Mouse (Mus musculus): Measurements from ENCODE around the gene Gm17606. TPM values are rescaled to one million over a fixed set of nuclear protein-coding genes. Genes with fewer than 3 reads are reported as not detected.

Gene Gm17606
- polyA plus RNA-seq, 1 experiment from 2014 or later: not detected

GRCm38 (mm10) chr14:54617897-54618365 lies 22.8 kb upstream of the Gm17606 start, which contains the start of gene Psmb5:
Psmb5 (minus strand) TSS chr14:54618022.
- under 1% methylated on average over 25 of the region's 25 CpGs for WGBS
- ATAC-seq: peak; percentile 84

GRCm38 (mm10) chr14:54621133-54621532 lies 19.6 kb upstream of the Gm17606 start, which contains the start of gene Psmb11:
Psmb11 (plus strand) TSS chr14:54621433.
- no peaks in the 10 kb centered on the region for H3K27me3 ChIP-seq (replicated peaks; ENCODE audit: control insufficient read depth, insufficient read depth, low read length)
- H3K4me1 ChIP-seq (replicated peaks; ENCODE audit: control insufficient read depth, insufficient read depth, low read length): no peaks in the 10 kb centered on the region
- no peak within 1 kb of the TSS for H3K4me2 ChIP-seq (replicated peaks; ENCODE audit: low read depth)
- H3K36me3 ChIP-seq (ENCODE audit: control insufficient read depth, insufficient read depth): 0 out of 2 replicates have a peak, but pooled peaks cover 4% of the 10 kb centered on the region
- no peak within 1 kb of the TSS for H3K9ac ChIP-seq (ENCODE audit: low read depth, low read length)
- no peaks in the 10 kb centered on the region for H3K9me3 ChIP-seq (ENCODE audit: control insufficient read depth)
- no peak within 1 kb of the TSS for H3K4me3 ChIP-seq (ENCODE audit: low read depth, low read length)
- H3K27ac ChIP-seq (ENCODE audit: low read depth, low read length): no peak within 1 kb of the TSS
- no peak for TF ChIP-seq CTCF (IDR thresholded peaks at IDR 0.05; ENCODE audit: low read depth)
- 84% methylated on average over 1 of the region's 1 CpGs for WGBS
- ATAC-seq: no peak

More at GRCm38 (mm10) chr14:54617897-54618365, 22.8 kb upstream of the Gm17606 start, which contains the start of gene Psmb5:
- H3K27ac ChIP-seq (ENCODE audit: low read depth, low read length): peak within 1 kb of the TSS; percentile 41; the same call in 1 of the 2 replicates
- H3K4me2 ChIP-seq (replicated peaks; ENCODE audit: low read depth): peak within 1 kb of the TSS; percentile 84
- no peak for TF ChIP-seq CTCF (IDR thresholded peaks at IDR 0.05; ENCODE audit: low read depth)
- peak within 1 kb of the TSS; percentile 76 for H3K9ac ChIP-seq (ENCODE audit: low read depth, low read length)
- H3K36me3 ChIP-seq (ENCODE audit: control insufficient read depth, insufficient read depth): peaks cover 17% of the 10 kb centered on the region
- H3K27me3 ChIP-seq (replicated peaks; ENCODE audit: control insufficient read depth, insufficient read depth, low read length): no peaks in the 10 kb centered on the region
- H3K4me1 ChIP-seq (replicated peaks; ENCODE audit: control insufficient read depth, insufficient read depth, low read length): no peaks in the 10 kb centered on the region
- H3K4me3 ChIP-seq (ENCODE audit: low read depth, low read length): peak within 1 kb of the TSS; percentile 80
- no peaks in the 10 kb centered on the region for H3K9me3 ChIP-seq (ENCODE audit: control insufficient read depth)

DNA sequence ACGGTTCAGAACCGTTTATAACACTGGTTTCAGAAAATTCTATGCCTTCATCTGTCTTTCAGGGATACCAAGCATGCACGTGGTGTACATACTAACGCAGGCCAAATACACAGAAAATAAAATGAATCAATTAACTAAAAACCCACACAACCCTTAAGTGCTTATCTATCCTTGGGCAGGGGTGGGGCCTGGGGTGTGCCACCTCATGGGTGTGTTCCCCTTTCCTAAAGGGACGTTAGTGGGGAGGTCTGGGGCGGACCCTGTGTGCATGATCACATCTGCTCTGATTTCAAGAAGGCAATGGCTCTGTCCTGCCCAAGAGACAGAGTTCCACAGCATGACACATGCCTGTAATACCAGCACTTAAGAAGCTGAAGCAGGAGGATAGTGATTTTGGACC lies 17.4 kb upstream of the Gm17606 start:
- no peak overlapping the region for H3K4me2 ChIP-seq (replicated peaks; ENCODE audit: low read depth)
- 76% methylated on average over 6 of the region's 6 CpGs for WGBS
- H3K4me1 ChIP-seq (replicated peaks; ENCODE audit: control insufficient read depth, insufficient read depth, low read length): no peaks in the 10 kb centered on the region
- TF ChIP-seq CTCF (IDR thresholded peaks at IDR 0.05; ENCODE audit: low read depth): no peak
- no peak overlapping the region for H3K4me3 ChIP-seq (ENCODE audit: low read depth, low read length)
- H3K36me3 ChIP-seq (ENCODE audit: control insufficient read depth, insufficient read depth): no peaks in the 10 kb centered on the region
- no peaks in the 10 kb centered on the region for H3K27me3 ChIP-seq (replicated peaks; ENCODE audit: control insufficient read depth, insufficient read depth, low read length)
- no peaks in the 10 kb centered on the region for H3K9me3 ChIP-seq (ENCODE audit: control insufficient read depth)
- no peak for ATAC-seq
- H3K9ac ChIP-seq (ENCODE audit: low read depth, low read length): no peak overlapping the region
- H3K27ac ChIP-seq (ENCODE audit: low read depth, low read length): no peak overlapping the region

DNA sequence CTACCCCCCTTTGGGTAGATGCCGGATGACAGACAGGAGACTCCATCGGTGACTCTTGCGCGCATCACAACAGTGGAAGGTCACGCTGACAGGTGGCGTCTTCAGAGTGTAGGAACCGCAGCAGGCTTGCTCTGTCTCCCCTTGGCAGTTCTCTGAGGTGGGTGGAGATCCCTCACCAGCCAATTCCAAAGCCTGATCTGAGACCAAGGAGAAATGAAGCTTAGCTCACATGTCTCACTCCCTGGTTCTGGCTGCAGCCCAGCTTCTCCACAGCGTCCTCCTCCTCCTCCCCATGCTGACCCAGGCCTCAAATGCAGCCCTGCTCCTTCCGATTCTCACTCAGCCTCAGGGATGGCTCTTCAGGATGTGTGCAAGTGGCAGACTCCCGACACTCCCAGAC lies 15.8 kb upstream of the Gm17606 start:
- 72% methylated on average over 10 of the region's 10 CpGs for WGBS
- no peak overlapping the region for H3K27ac ChIP-seq (ENCODE audit: low read depth, low read length)

GRCm38 (mm10) chr14:54628103-54628502 lies 12.6 kb upstream of the Gm17606 start:
- Histone ChIP-seq H3K36me3 (ENCODE audit: control insufficient read depth, insufficient read depth) (peaks cover 10% of the 10 kb centered on the region; the same call in 1 of the 2 replicates), H3K4me1 (replicated peaks; ENCODE audit: control insufficient read depth, insufficient read depth, low read length) (no peaks in the 10 kb centered on the region), H3K4me2 (replicated peaks; ENCODE audit: low read depth) (no peak overlapping the region), H3K27ac (ENCODE audit: low read depth, low read length) (no peak overlapping the region), H3K9ac (ENCODE audit: low read depth, low read length) (no peak overlapping the region), H3K9me3 (ENCODE audit: control insufficient read depth) (no peaks in the 10 kb centered on the region), H3K27me3 (replicated peaks; ENCODE audit: control insufficient read depth, insufficient read depth, low read length) (no peaks in the 10 kb centered on the region), H3K4me3 (ENCODE audit: low read depth, low read length) (no peak overlapping the region)
- TF ChIP-seq CTCF (IDR thresholded peaks at IDR 0.05; ENCODE audit: low read depth): no peak
- no peak for ATAC-seq
- WGBS: 81% methylated on average over 5 of the region's 5 CpGs

More for the DNA sequence above, 15.8 kb upstream of the Gm17606 start:
- H3K9ac ChIP-seq (ENCODE audit: low read depth, low read length): no peak overlapping the region
- TF ChIP-seq CTCF (IDR thresholded peaks at IDR 0.05; ENCODE audit: low read depth): no peak
- ATAC-seq: no peak
- no peak overlapping the region for H3K4me3 ChIP-seq (ENCODE audit: low read depth, low read length)
- H3K36me3 ChIP-seq (ENCODE audit: control insufficient read depth, insufficient read depth): no peaks in the 10 kb centered on the region
- H3K9me3 ChIP-seq (ENCODE audit: control insufficient read depth): no peaks in the 10 kb centered on the region
- no peaks in the 10 kb centered on the region for H3K27me3 ChIP-seq (replicated peaks; ENCODE audit: control insufficient read depth, insufficient read depth, low read length)
- no peaks in the 10 kb centered on the region for H3K4me1 ChIP-seq (replicated peaks; ENCODE audit: control insufficient read depth, insufficient read depth, low read length)
- H3K4me2 ChIP-seq (replicated peaks; ENCODE audit: low read depth): no peak overlapping the region

- Histone ChIP-seq H3K4me3 (ENCODE audit: low read depth, low read length) (no peak overlapping the region), H3K9me3 (ENCODE audit: control insufficient read depth) (no peaks in the 10 kb centered on the region), H3K4me2 (replicated peaks; ENCODE audit: low read depth) (no peak overlapping the region), H3K36me3 (ENCODE audit: control insufficient read depth, insufficient read depth) (peaks cover 16% of the 10 kb centered on the region; the same call in 1 of the 2 replicates), H3K4me1 (replicated peaks; ENCODE audit: control insufficient read depth, insufficient read depth, low read length) (no peaks in the 10 kb centered on the region), H3K9ac (ENCODE audit: low read depth, low read length) (no peak overlapping the region), H3K27me3 (replicated peaks; ENCODE audit: control insufficient read depth, insufficient read depth, low read length) (no peaks in the 10 kb centered on the region), H3K27ac (ENCODE audit: low read depth, low read length) (no peak overlapping the region)
- no peak for TF ChIP-seq CTCF (IDR thresholded peaks at IDR 0.05; ENCODE audit: low read depth)
- no peak for ATAC-seq
- 87% methylated on average over 2 of the region's 2 CpGs for WGBS
These were observed 11.0 kb upstream of the Gm17606 start for GRCm38 (mm10) chr14:54629797-54630196.

Measured in intestine, postnatal 0 days (tissue).